Mouse (Mus musculus) myocyte (in vitro differentiated cells): ENCODE measurements around the gene Dnajb1. TPM values are rescaled to one million over a fixed set of nuclear protein-coding genes. Genes with fewer than 3 reads are reported as not detected.
A peak's percentile ranks its signal among the peaks of the same experiment; 100 is the strongest.

ENCODE experiments used
- H3K27me3 ChIP-seq: one replicate; pipeline ENCODE4 v1.6.1; 2011; ENCODE audit not compliant: control insufficient read depth, insufficient read depth, insufficient read length
- H3K36me3 ChIP-seq: one replicate; pipeline ENCODE4 v1.6.1; 2011; ENCODE audit not compliant: control insufficient read depth, insufficient read depth
- H3K4me2 ChIP-seq: one replicate; pipeline ENCODE4 v1.6.1; 2011; ENCODE audit warnings: low read depth, control low read depth
- H3K4me3 ChIP-seq: one replicate; pipeline ENCODE4 v1.5.1; 2011; ENCODE audit warnings: mild to moderate bottlenecking, control low read depth, moderate library complexity
- H3K79me2 ChIP-seq: one replicate; pipeline ENCODE4 v1.6.1; 2011; ENCODE audit not compliant: control insufficient read depth, insufficient read depth
- H3ac ChIP-seq: one replicate; pipeline ENCODE4 v1.6.1; 2011; ENCODE audit not compliant: control insufficient read depth, insufficient read length
- CEBPB ChIP-seq: IDR thresholded peaks from 2 replicates; pipeline ENCODE4 v1.6.1; 2011; ENCODE audit warnings: mild to moderate bottlenecking, moderate library complexity; ENCODE audit not compliant: poor library complexity, insufficient read depth, severe bottlenecking
- E2F4 ChIP-seq: IDR thresholded peaks from one replicate; pipeline ENCODE4 v1.6.1; 2011; ENCODE audit warnings: mild to moderate bottlenecking, control low read depth, moderate library complexity; ENCODE audit not compliant: insufficient read depth
- MAX ChIP-seq: IDR thresholded peaks from one replicate; pipeline ENCODE4 v1.6.1; 2011; ENCODE audit warnings: low read depth, mild to moderate bottlenecking, control low read depth
- MYOD1 ChIP-seq, 3 experiments: IDR thresholded peaks; one replicate each; pipeline ENCODE4 v1.6.1; 2011; ENCODE audit warnings: control low read depth in 2 of 3, low read depth in 2 of 3, mild to moderate bottlenecking in 2 of 3, moderate library complexity in 1 of 3; ENCODE audit not compliant: insufficient read length in 2 of 3, control insufficient read depth in 1 of 3
- MYOG ChIP-seq, 3 experiments: IDR thresholded peaks; one replicate each; pipeline ENCODE4 v1.6.1; 2011; ENCODE audit warnings: control low read depth in 2 of 3, low read depth in 2 of 3, mild to moderate bottlenecking in 2 of 3; ENCODE audit not compliant: insufficient read length in 2 of 3, control insufficient read depth in 1 of 3, insufficient read depth in 1 of 3
- POLR2A ChIP-seq: IDR thresholded peaks from one replicate; pipeline ENCODE4 v1.6.1; 2011; ENCODE audit warnings: low read depth, mild to moderate bottlenecking, control low read depth, moderate library complexity; ENCODE audit not compliant: insufficient read length
- POLR2AphosphoS2 ChIP-seq: IDR thresholded peaks from one replicate; pipeline ENCODE4 v1.6.1; 2011; ENCODE audit warnings: low read depth, control low read depth; ENCODE audit not compliant: insufficient read length
- REST ChIP-seq: IDR thresholded peaks from one replicate; pipeline ENCODE4 v1.6.1; 2011; ENCODE audit warnings: mild to moderate bottlenecking, control low read depth, moderate library complexity; ENCODE audit not compliant: insufficient read depth, insufficient read length
- SRF ChIP-seq: IDR thresholded peaks from one replicate; pipeline ENCODE4 v1.6.1; 2011; ENCODE audit warnings: low read depth; ENCODE audit not compliant: control insufficient read depth, insufficient read length
- TCF12 ChIP-seq: IDR thresholded peaks from one replicate; pipeline ENCODE4 v1.6.1; 2011; ENCODE audit warnings: mild to moderate bottlenecking, control low read depth; ENCODE audit not compliant: poor library complexity, insufficient read depth, severe bottlenecking
- TCF3 ChIP-seq: IDR thresholded peaks from one replicate; pipeline ENCODE4 v1.6.1; 2011; ENCODE audit warnings: low read depth, control low read depth; ENCODE audit not compliant: insufficient read length
- USF1 ChIP-seq: IDR thresholded peaks from one replicate; pipeline ENCODE4 v1.6.1; 2011; ENCODE audit warnings: low read depth, mild to moderate bottlenecking, control low read depth, moderate library complexity
- polyA plus RNA-seq: library from polyadenylated mRNA; unstranded; fragments of >200 nt; fragmentation: generic; extraction: Trizol; gene quantifications from one replicate; pipeline ENCODE4 v1.2.1, GENCODE M21; 2012; ENCODE audit warnings: missing spikeins

Dnajb1 gene
- polyA plus RNA-seq, 1 experiment: 17.7 TPM

GRCm38 (mm10) chr8:83574631-83575315, 33.2 kb upstream of the Dnajb1 start:
- H3K36me3 ChIP-seq: peaks cover 3% of the 10 kb centered on the region

GRCm38 (mm10) chr8:83575561-83576515, 32.2 kb upstream of the Dnajb1 start:
- peaks cover 3% of the 10 kb centered on the region for H3K36me3 ChIP-seq
- TF ChIP-seq TCF3 (peak; percentile 37), TCF12 (peak; percentile 39), CEBPB (no peak), USF1 (no peak), MYOD1 (IDR thresholded peaks at IDR 0.05; ENCODE audit: control insufficient read depth in 1 of 3, insufficient read length in 2 of 3, low read depth in 2 of 3) (peak in 2 of 3 experiments; percentile 63 to 87), MYOG (IDR thresholded peaks at IDR 0.05; ENCODE audit: control insufficient read depth in 1 of 3, insufficient read depth in 1 of 3, insufficient read length in 2 of 3, low read depth in 2 of 3) (peak; percentile 59 to 91 (median 81)), REST (no peak), POLR2A (peak; percentile 6), MAX (no peak), POLR2AphosphoS2 (no peak)
- peak overlapping the region; percentile 61 for H3K4me2 ChIP-seq
- peaks cover 35% of the 10 kb centered on the region for H3K79me2 ChIP-seq
- H3K4me3 ChIP-seq: no peak overlapping the region
- no peaks in the 10 kb centered on the region for H3K27me3 ChIP-seq
- H3ac ChIP-seq: no peak overlapping the region

More at GRCm38 (mm10) chr8:83574631-83575315, 33.2 kb upstream of the Dnajb1 start:
- Histone ChIP-seq H3K79me2 (peaks cover 25% of the 10 kb centered on the region), H3K4me2 (peak overlapping the region; percentile 61), H3K4me3 (no peak overlapping the region), H3K27me3 (no peaks in the 10 kb centered on the region), H3ac (no peak overlapping the region)
- TF ChIP-seq MYOG (IDR thresholded peaks at IDR 0.05; ENCODE audit: control insufficient read depth in 1 of 3, insufficient read depth in 1 of 3, insufficient read length in 2 of 3, low read depth in 2 of 3) (peak in 1 of 3 experiments; percentile 59), MAX (no peak), POLR2AphosphoS2 (peak; percentile 16)

GRCm38 (mm10) chr8:83576516-83576895, 31.5 kb upstream of the Dnajb1 start:
- Histone ChIP-seq H3K27me3 (no peaks in the 10 kb centered on the region), H3K79me2 (peaks cover 34% of the 10 kb centered on the region), H3K4me3 (no peak overlapping the region), H3ac (no peak overlapping the region), H3K36me3 (peaks cover 3% of the 10 kb centered on the region), H3K4me2 (peak overlapping the region; percentile 51)
- TF ChIP-seq TCF3 (no peak), POLR2AphosphoS2 (no peak), USF1 (no peak), E2F4 (no peak), SRF (no peak)

GRCm38 (mm10) chr8:83576921-83577320, 31.1 kb upstream of the Dnajb1 start:
- TF ChIP-seq CEBPB (no peak), REST (no peak), USF1 (no peak), MYOG (IDR thresholded peaks at IDR 0.05; ENCODE audit: control insufficient read depth in 1 of 3, insufficient read depth in 1 of 3, insufficient read length in 2 of 3, low read depth in 2 of 3) (no peak), POLR2A (no peak), POLR2AphosphoS2 (no peak), MYOD1 (IDR thresholded peaks at IDR 0.05; ENCODE audit: control insufficient read depth in 1 of 3, insufficient read length in 2 of 3, low read depth in 2 of 3) (no peak)
- Histone ChIP-seq H3K36me3 (peaks cover 3% of the 10 kb centered on the region), H3K4me2 (peak overlapping the region; percentile 51), H3K27me3 (no peaks in the 10 kb centered on the region), H3ac (no peak overlapping the region), H3K79me2 (peaks cover 38% of the 10 kb centered on the region), H3K4me3 (no peak overlapping the region)

- no peak for TF ChIP-seq CEBPB
- TF ChIP-seq USF1: no peak
- no peak for TF ChIP-seq MAX
- TF ChIP-seq E2F4: no peak
- TF ChIP-seq MYOG (IDR thresholded peaks at IDR 0.05; ENCODE audit: control insufficient read depth in 1 of 3, insufficient read depth in 1 of 3, insufficient read length in 2 of 3, low read depth in 2 of 3): no peak
- no peak for TF ChIP-seq MYOD1 (IDR thresholded peaks at IDR 0.05; ENCODE audit: control insufficient read depth in 1 of 3, insufficient read length in 2 of 3, low read depth in 2 of 3)
- no peak for TF ChIP-seq REST
- no peak for TF ChIP-seq POLR2A
- TF ChIP-seq POLR2AphosphoS2: no peak
- TF ChIP-seq TCF12: no peak
- no peak for TF ChIP-seq TCF3
- no peak for TF ChIP-seq SRF
Observed at GRCm38 (mm10) chr8:83577384-83577791, 30.6 kb upstream of the Dnajb1 start.

More at GRCm38 (mm10) chr8:83577384-83577791, 30.6 kb upstream of the Dnajb1 start:
- H3K27me3 ChIP-seq: no peaks in the 10 kb centered on the region
- peak overlapping the region; percentile 6 for H3K4me2 ChIP-seq
- H3ac ChIP-seq: no peak overlapping the region
- H3K36me3 ChIP-seq: peaks cover 2% of the 10 kb centered on the region
- no peak overlapping the region for H3K4me3 ChIP-seq
- peaks cover 43% of the 10 kb centered on the region for H3K79me2 ChIP-seq
